Mouse (Mus musculus) ES-E14 (cell line): ENCODE results near the gene Fgf12. TPM values are rescaled to one million over a fixed set of nuclear protein-coding genes. Genes with fewer than 3 reads are reported as not detected.
A peak's percentile ranks its signal among the peaks of the same experiment; 100 is the strongest.

Experiments
- DNase-seq: peaks from one replicate; pipeline ENCODE4 v3.0.0-alpha.2; 2013; ENCODE audit warnings: low read depth, low spot score
- H3K27ac ChIP-seq: 2 replicates; pipeline ENCODE4 v1.5.1; 2012; ENCODE audit warnings: low read depth, mild to moderate bottlenecking, low read length, moderate library complexity, mixed read lengths; ENCODE audit not compliant: poor library complexity, insufficient read depth, severe bottlenecking
- H3K36me3 ChIP-seq: 2 replicates; pipeline ENCODE4 v1.6.1; 2012; ENCODE audit warnings: mild to moderate bottlenecking, low read length, moderate library complexity, mixed read lengths; ENCODE audit not compliant: control insufficient read depth, poor library complexity, insufficient read depth, severe bottlenecking
- H3K4me1 ChIP-seq, 2 experiments: fragments of 150-350 bp in 1 of 2; sonication (generic) in 1 of 2; 2 replicates each; pipeline ENCODE4 v1.6.1; 2012; ENCODE audit warnings: low read length in 2 of 2, mild to moderate bottlenecking in 1 of 2, mixed read lengths in 1 of 2; ENCODE audit not compliant: control insufficient read depth in 2 of 2, insufficient read depth in 2 of 2, poor library complexity in 1 of 2
- H3K4me3 ChIP-seq, 2 experiments: fragments of 150-350 bp in 1 of 2; sonication (generic) in 1 of 2; 2 replicates each; pipeline ENCODE4 v1.5.1; 2012; ENCODE audit warnings: low read length in 2 of 2, low read depth in 1 of 2, mild to moderate bottlenecking in 1 of 2, mixed read lengths in 1 of 2; ENCODE audit not compliant: insufficient read depth in 1 of 2, poor library complexity in 1 of 2, severe bottlenecking in 1 of 2
- H3K9ac ChIP-seq: 2 replicates; pipeline ENCODE4 v1.6.1; 2012; ENCODE audit warnings: low read depth, mild to moderate bottlenecking, low read length, mixed read lengths; ENCODE audit not compliant: poor library complexity, insufficient read depth, severe bottlenecking
- H3K9me3 ChIP-seq: fragments of 150-350 bp; sonication (generic); 2 replicates; pipeline ENCODE4 v1.6.1; 2012; ENCODE audit warnings: low read depth, mild to moderate bottlenecking, low read length; ENCODE audit not compliant: control insufficient read depth, insufficient read depth
- CHD2 ChIP-seq: IDR thresholded peaks from 2 replicates; pipeline ENCODE4 v1.6.1; 2014; ENCODE audit warnings: mild to moderate bottlenecking, low read depth, low read length, inconsistent platforms
- HCFC1 ChIP-seq: IDR thresholded peaks from 2 replicates; pipeline ENCODE4 v1.6.1; 2012; ENCODE audit warnings: low read length, inconsistent platforms, borderline replicate concordance; ENCODE audit not compliant: insufficient read depth
- MAFK ChIP-seq: IDR thresholded peaks from 2 replicates; pipeline ENCODE4 v1.6.1; 2014; ENCODE audit warnings: mild to moderate bottlenecking, low read depth, low read length, inconsistent platforms; ENCODE audit not compliant: insufficient read depth
- ZC3H11A ChIP-seq: IDR thresholded peaks from 2 replicates; pipeline ENCODE4 v1.6.1; 2012; ENCODE audit warnings: low read depth, mild to moderate bottlenecking, inconsistent platforms, low read length, borderline replicate concordance
- ZNF384 ChIP-seq: IDR thresholded peaks from 2 replicates; pipeline ENCODE4 v1.6.1; 2012; ENCODE audit warnings: low read depth, low read length, inconsistent platforms
- in situ Hi-C, 2 experiments: fragments of 600-800 bp; cut with MboI; formaldehyde crosslinking; loops; one replicate each; pipeline ENCODE4 v1.15.1; 2025; ENCODE audit warnings: low sequenced_read_pairs in 2 of 2, inconsistent platforms in 1 of 2; ENCODE audit not compliant: unreplicated experiment in 2 of 2
- total RNA-seq: library from RNA; depleted of rRNA; stranded (reverse); fragments of 300-350 nt; gene quantifications from 2 replicates; pipeline ENCODE4 v1.2.3, GENCODE M21; 2012; rRNA removed

The Fgf12 gene
- not detected in 2 replicates for total RNA-seq

DNA sequence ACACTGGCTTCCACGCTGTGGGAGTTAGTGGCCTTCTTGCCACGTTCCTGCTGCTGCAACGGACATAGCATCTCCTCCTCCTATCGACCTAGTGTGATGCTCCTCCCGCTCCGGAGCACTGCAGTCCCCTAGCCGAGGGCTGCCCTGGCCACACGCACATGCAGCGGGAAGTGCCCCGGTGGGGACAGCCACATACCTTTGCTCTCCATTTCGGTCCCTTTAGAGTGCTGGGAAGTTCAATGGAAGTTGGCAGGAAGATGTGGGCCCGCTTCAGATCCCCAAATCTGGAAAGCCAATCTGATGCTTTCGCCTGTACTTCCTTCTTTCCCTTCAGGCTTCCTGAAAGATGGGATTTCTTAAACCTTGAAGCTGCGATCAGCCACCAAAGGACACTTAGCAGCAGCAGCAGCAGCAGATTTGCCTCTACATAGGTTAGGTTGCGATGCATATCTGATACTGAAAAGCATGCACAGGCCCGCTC, at the start of gene Fgf12:
Fgf12 (minus strand) TSS at position 431 of the 481 bp plus-strand sequence.
- no peak within 1 kb of the TSS for H3K27ac ChIP-seq
- H3K9ac ChIP-seq: peak within 1 kb of the TSS; percentile 46
- peaks cover 0 to 2% of the 10 kb centered on the region in 2 experiments; a peak in 1 of 4 replicates for H3K4me1 ChIP-seq
- H3K36me3 ChIP-seq: no peaks in the 10 kb centered on the region
- no peaks in the 10 kb centered on the region for H3K9me3 ChIP-seq
- in situ Hi-C loops: no loop called here
- DNase-seq: no peak
- peak within 1 kb of the TSS; percentile 63 to 68 for H3K4me3 ChIP-seq
- TF ChIP-seq HCFC1: no peak
- TF ChIP-seq ZC3H11A: no peak
- TF ChIP-seq MAFK: no peak
- no peak for TF ChIP-seq CHD2
- TF ChIP-seq ZNF384: no peak

DNA sequence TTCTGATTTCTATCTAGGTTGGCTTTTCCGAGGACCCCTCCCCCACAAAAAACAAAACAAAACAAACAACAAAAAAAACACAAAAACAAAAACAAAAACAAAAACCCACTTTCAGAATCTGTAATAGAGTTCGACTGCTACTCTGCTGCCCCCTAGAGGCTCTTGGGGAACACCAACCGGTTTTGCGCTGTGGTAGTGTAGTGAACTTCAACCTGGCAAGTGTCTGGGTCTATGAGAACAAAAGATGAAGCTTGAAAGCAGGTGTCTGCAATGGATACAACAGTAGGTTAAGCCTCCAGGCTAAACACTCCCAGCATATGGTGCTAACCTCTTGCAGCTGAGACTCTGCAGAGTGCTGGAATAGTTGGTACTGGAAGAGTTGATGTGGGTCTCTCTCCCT, 40.2 kb upstream of the Fgf12 start:
- Histone ChIP-seq H3K27ac (no peak overlapping the region), H3K36me3 (no peaks in the 10 kb centered on the region), H3K9ac (no peak overlapping the region), H3K4me1 (no peaks in the 10 kb centered on the region), H3K4me3 (no peak overlapping the region), H3K9me3 (no peaks in the 10 kb centered on the region)
- peak; percentile 47 for DNase-seq
- in situ Hi-C loops: no loop called here
- no peak for TF ChIP-seq ZNF384

DNA sequence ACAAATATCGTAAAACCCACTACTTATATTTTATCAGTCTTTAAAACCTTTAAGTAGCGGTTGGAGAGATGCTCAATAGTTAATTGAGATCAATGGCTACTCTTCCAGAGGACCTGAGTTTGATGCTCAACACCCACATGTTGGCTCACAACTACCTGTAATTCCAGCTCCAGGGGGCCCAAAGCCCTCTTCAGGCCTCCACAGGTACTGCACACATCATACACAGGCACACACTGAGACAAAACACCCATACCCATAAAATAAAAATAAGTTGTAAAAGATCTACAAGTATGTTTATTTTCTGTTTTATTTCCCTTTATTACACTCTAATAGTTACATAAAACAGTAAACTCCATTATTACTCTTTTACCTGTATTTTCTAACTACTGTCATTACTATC, 17.4 kb upstream of the Fgf12 start:
- TF ChIP-seq HCFC1 (no peak), CHD2 (no peak), MAFK (no peak), ZNF384 (no peak), ZC3H11A (no peak)

DNA sequence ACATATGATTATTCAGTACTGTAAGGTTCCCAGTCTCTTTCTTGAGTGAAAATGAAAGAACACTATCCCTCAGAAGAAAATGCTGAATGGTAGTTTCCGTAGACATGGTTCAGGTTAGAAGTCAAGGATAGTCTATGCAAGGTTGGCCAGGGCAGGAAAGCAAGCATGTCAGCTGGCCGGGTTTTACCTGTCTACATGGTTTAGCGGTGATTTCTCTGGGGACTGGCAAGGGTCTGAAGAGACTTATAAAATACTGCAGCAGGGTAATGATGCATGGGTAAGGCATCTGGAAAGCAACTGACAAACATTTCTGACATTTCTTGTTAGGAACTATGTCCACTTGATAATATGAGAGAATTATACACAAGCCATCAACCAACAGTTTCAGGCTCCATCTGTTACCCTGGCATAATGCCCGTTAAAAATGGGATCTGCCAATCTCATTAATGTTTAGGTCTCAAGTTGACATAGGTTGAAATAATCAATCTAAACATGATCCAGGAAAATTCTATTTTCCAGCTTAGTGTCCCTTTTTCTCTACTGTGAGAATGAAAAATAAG, 8.6 kb upstream of the Fgf12 start:
- H3K27ac ChIP-seq: no peak overlapping the region
- H3K9me3 ChIP-seq: no peaks in the 10 kb centered on the region
- no peak for DNase-seq
- no peak overlapping the region for H3K9ac ChIP-seq
- no peaks in the 10 kb centered on the region for H3K36me3 ChIP-seq
- in situ Hi-C loops: no loop called here
- TF ChIP-seq CHD2: no peak
- H3K4me1 ChIP-seq: no peaks in the 10 kb centered on the region
- no peak overlapping the region for H3K4me3 ChIP-seq

More for the DNA sequence above, 17.4 kb upstream of the Fgf12 start:
- in situ Hi-C loops: no loop called here
- Histone ChIP-seq H3K9me3 (no peaks in the 10 kb centered on the region), H3K9ac (no peak overlapping the region), H3K27ac (no peak overlapping the region), H3K36me3 (no peaks in the 10 kb centered on the region), H3K4me3 (no peak overlapping the region), H3K4me1 (no peaks in the 10 kb centered on the region)
- no peak for DNase-seq

DNA sequence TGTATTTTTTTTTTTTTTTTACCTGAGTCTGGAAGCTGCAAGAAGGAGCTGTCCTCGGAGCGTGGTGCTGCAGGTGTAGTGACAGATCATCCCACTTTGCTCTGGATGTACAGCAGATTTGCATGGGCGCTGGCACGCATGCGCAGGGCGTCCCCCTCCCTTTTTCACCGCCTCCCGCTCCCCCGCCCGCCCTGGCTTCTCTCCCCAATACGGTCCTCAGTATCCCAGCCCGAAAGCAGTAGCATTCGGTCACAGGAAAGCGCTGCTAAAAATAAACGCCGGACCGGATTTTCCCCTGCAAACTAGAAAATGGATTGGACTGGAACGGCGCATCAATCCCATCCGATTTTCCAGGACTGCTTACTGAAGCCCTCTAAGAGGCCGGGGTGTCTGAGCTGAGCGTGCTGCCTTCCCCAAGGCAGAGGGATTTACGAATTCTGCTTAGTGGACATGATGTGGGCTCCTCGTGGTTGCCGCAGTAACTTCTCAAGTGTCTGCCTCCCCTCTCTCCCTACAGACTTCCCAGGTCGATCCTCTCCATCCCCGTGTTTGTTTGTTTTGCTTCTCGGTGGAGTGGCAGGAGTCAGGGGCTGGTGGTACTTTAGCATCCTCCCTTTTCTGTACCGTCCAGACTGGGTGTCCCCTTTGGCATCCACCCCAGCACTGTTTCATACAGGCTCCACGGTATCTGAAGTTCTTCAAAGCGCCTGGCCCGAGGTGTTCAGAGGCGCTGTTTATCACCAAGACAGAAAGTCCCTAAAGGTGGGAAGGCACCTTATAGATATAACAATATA, 453 bp upstream of the Fgf12 start:
- Histone ChIP-seq H3K4me1 (peaks cover 0 to 2% of the 10 kb centered on the region in 2 experiments; a peak in 1 of 4 replicates), H3K27ac (no peak overlapping the region), H3K4me3 (peak overlapping the region; percentile 63 to 68), H3K9me3 (no peaks in the 10 kb centered on the region), H3K9ac (peak overlapping the region; percentile 46), H3K36me3 (no peaks in the 10 kb centered on the region)
- in situ Hi-C loops: no loop called here
- peak; percentile 82 for DNase-seq
- no peak for TF ChIP-seq MAFK
- TF ChIP-seq ZNF384: peak; percentile 98
- no peak for TF ChIP-seq HCFC1
- no peak for TF ChIP-seq CHD2
